Mouse (Mus musculus) ES-E14 (cell line): Measurements from ENCODE around the gene Olfr983. TPM values are rescaled to one million over a fixed set of nuclear protein-coding genes. Genes with fewer than 3 reads are reported as not detected.

Source experiments
- DNase-seq: peaks from one replicate; pipeline ENCODE4 v3.0.0-alpha.2; 2013; ENCODE audit warnings: low read depth, low spot score
- H3K27ac ChIP-seq: 2 replicates; pipeline ENCODE4 v1.5.1; 2012; ENCODE audit warnings: low read depth, mild to moderate bottlenecking, low read length, moderate library complexity, mixed read lengths; ENCODE audit not compliant: poor library complexity, insufficient read depth, severe bottlenecking
- H3K36me3 ChIP-seq: 2 replicates; pipeline ENCODE4 v1.6.1; 2012; ENCODE audit warnings: mild to moderate bottlenecking, low read length, moderate library complexity, mixed read lengths; ENCODE audit not compliant: control insufficient read depth, poor library complexity, insufficient read depth, severe bottlenecking
- H3K4me1 ChIP-seq, 2 experiments: fragments of 150-350 bp in 1 of 2; sonication (generic) in 1 of 2; 2 replicates each; pipeline ENCODE4 v1.6.1; 2012; ENCODE audit warnings: low read length in 2 of 2, mild to moderate bottlenecking in 1 of 2, mixed read lengths in 1 of 2; ENCODE audit not compliant: control insufficient read depth in 2 of 2, insufficient read depth in 2 of 2, poor library complexity in 1 of 2
- H3K4me3 ChIP-seq, 2 experiments: fragments of 150-350 bp in 1 of 2; sonication (generic) in 1 of 2; 2 replicates each; pipeline ENCODE4 v1.5.1; 2012; ENCODE audit warnings: low read length in 2 of 2, low read depth in 1 of 2, mild to moderate bottlenecking in 1 of 2, mixed read lengths in 1 of 2; ENCODE audit not compliant: insufficient read depth in 1 of 2, poor library complexity in 1 of 2, severe bottlenecking in 1 of 2
- H3K9ac ChIP-seq: 2 replicates; pipeline ENCODE4 v1.6.1; 2012; ENCODE audit warnings: low read depth, mild to moderate bottlenecking, low read length, mixed read lengths; ENCODE audit not compliant: poor library complexity, insufficient read depth, severe bottlenecking
- H3K9me3 ChIP-seq: fragments of 150-350 bp; sonication (generic); 2 replicates; pipeline ENCODE4 v1.6.1; 2012; ENCODE audit warnings: low read depth, mild to moderate bottlenecking, low read length; ENCODE audit not compliant: control insufficient read depth, insufficient read depth
- CHD2 ChIP-seq: IDR thresholded peaks from 2 replicates; pipeline ENCODE4 v1.6.1; 2014; ENCODE audit warnings: mild to moderate bottlenecking, low read depth, low read length, inconsistent platforms
- HCFC1 ChIP-seq: IDR thresholded peaks from 2 replicates; pipeline ENCODE4 v1.6.1; 2012; ENCODE audit warnings: low read length, inconsistent platforms, borderline replicate concordance; ENCODE audit not compliant: insufficient read depth
- MAFK ChIP-seq: IDR thresholded peaks from 2 replicates; pipeline ENCODE4 v1.6.1; 2014; ENCODE audit warnings: mild to moderate bottlenecking, low read depth, low read length, inconsistent platforms; ENCODE audit not compliant: insufficient read depth
- ZC3H11A ChIP-seq: IDR thresholded peaks from 2 replicates; pipeline ENCODE4 v1.6.1; 2012; ENCODE audit warnings: low read depth, mild to moderate bottlenecking, inconsistent platforms, low read length, borderline replicate concordance
- ZNF384 ChIP-seq: IDR thresholded peaks from 2 replicates; pipeline ENCODE4 v1.6.1; 2012; ENCODE audit warnings: low read depth, low read length, inconsistent platforms
- in situ Hi-C, 2 experiments: fragments of 600-800 bp; cut with MboI; formaldehyde crosslinking; loops; one replicate each; pipeline ENCODE4 v1.15.1; 2025; ENCODE audit warnings: low sequenced_read_pairs in 2 of 2, inconsistent platforms in 1 of 2; ENCODE audit not compliant: unreplicated experiment in 2 of 2
- total RNA-seq: library from RNA; depleted of rRNA; stranded (reverse); fragments of 300-350 nt; gene quantifications from 2 replicates; pipeline ENCODE4 v1.2.3, GENCODE M21; 2012

Olfr983 gene
- total RNA-seq, 1 experiment, result 0.13 TPM

DNA sequence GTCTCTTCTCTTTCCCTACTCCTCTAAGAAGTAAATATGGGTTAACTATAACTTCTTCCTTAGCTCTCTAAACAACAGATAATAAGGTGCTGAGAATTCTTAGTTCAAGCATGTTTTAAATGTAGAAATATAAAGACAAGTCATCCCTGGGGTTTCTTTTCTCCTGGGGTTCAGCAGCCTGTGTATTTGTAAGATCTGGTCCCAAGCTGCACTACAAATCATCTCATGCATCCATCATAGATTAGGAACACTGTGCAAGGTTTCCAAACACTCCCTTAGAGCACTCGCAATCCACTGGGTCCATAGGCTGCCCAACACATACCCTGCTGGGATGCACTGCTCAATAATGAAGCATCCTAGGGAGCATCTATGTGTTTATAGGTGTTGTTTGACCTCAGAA, 36.7 kb upstream of the Olfr983 start, which contains the start of gene Olfr985:
Gene Olfr985, minus strand, starts transcription at position 101 of the 400 bp plus-strand sequence.
- in situ Hi-C loops, result no loop called here
- TF ChIP-seq CHD2, result no peak
- TF ChIP-seq HCFC1, result no peak
- TF ChIP-seq ZC3H11A, result no peak
- TF ChIP-seq MAFK, result no peak
- TF ChIP-seq ZNF384, result no peak
- no peak within 1 kb of the TSS for H3K4me3 ChIP-seq
- no peaks in the 10 kb centered on the region for H3K4me1 ChIP-seq
- no peak within 1 kb of the TSS for H3K9ac ChIP-seq
- H3K36me3 ChIP-seq, result no peaks in the 10 kb centered on the region
- H3K9me3 ChIP-seq, result no peaks in the 10 kb centered on the region
- no peak within 1 kb of the TSS for H3K27ac ChIP-seq
- DNase-seq, result no peak

DNA sequence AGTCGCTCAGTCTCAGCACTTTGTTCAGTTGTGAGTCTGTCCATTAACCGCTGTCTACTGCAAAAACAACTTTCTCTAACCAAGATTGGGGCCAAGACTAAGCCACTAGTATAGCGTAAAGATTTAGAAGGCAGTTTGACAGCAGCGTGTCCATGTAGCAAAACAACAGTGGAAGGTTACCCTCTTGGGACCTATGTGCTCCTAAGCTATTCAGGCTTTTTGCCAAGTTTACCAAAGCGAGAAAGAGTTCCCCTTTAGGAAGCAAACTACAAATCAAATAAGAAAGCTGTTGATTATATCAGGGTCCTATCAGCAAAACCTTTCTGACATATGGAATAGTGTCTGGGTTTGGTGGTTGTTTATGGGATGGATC, 23.9 kb upstream of the Olfr983 start:
- in situ Hi-C loops, result no loop called here

DNA sequence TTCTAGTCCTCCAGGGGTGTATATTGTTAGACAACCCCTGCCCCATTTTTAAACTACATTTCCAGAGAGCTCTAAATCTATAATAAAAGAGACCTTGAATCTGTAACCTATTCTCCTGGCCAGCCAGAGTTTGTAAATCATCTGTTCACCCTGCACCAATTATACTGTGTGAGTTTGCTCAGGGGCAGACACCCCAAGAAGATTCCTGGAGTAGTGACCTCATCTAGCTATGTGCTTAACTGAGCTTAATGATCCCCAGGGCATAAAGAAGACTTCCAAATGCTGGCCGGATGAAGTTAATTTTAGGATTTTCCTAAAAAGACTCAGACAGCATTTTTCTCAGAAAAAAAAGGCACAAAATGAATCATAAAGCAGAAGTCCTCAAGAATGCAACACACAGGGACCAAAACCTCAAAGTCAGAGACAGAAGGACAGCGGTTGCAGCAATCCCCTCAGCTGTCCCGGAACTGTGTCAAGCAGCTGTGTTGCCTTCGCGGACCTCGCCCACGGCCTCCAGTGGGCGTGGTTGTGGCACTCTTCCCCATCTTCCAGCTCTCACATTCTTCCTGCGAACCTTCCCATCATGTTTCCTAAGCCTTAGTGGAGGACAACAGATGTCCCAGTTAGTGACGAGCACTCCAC, 23.4 kb upstream of the Olfr983 start:
- Histone ChIP-seq H3K4me1 (no peaks in the 10 kb centered on the region), H3K4me3 (no peak overlapping the region), H3K27ac (no peak overlapping the region), H3K9me3 (no peaks in the 10 kb centered on the region), H3K9ac (no peak overlapping the region), H3K36me3 (no peaks in the 10 kb centered on the region)
- no peak for DNase-seq
- TF ChIP-seq CHD2 (no peak), ZC3H11A (no peak), MAFK (no peak), HCFC1 (no peak), ZNF384 (no peak)
- in situ Hi-C loops, result no loop called here

More for the DNA sequence above, 23.9 kb upstream of the Olfr983 start:
- no peak for DNase-seq
- Histone ChIP-seq H3K9me3 (no peaks in the 10 kb centered on the region), H3K4me1 (no peaks in the 10 kb centered on the region), H3K9ac (no peak overlapping the region), H3K4me3 (no peak overlapping the region), H3K27ac (no peak overlapping the region), H3K36me3 (no peaks in the 10 kb centered on the region)
- no peak for TF ChIP-seq MAFK
- no peak for TF ChIP-seq CHD2
- no peak for TF ChIP-seq ZC3H11A
- no peak for TF ChIP-seq HCFC1
- no peak for TF ChIP-seq ZNF384

DNA sequence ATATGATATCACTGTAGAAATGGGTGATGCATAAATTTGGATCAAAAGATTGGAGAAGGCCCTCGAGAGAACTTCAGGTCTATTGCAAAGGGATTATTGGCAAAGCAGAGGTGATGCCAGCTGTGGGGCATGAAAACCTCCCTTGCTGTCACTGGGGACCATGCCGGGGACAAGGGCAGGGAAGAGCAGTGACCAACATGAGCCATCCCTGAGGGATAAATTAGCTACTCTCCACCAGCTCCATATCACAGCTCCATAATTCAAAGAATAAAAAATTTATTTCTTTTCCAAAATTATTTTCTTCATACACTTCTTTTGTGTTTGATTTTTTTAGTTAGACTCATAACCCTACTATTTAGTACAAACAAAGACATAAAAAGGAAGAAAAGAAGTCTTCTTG, 20.7 kb upstream of the Olfr983 start, which contains the start of gene Olfr984:
Gene Olfr984, minus strand, starts transcription at position 101 of the 400 bp plus-strand sequence.
- TF ChIP-seq HCFC1 (no peak), CHD2 (no peak), ZNF384 (no peak), MAFK (no peak), ZC3H11A (no peak)
- Histone ChIP-seq H3K36me3 (no peaks in the 10 kb centered on the region), H3K4me3 (no peak within 1 kb of the TSS), H3K27ac (no peak within 1 kb of the TSS), H3K9me3 (no peaks in the 10 kb centered on the region), H3K4me1 (no peaks in the 10 kb centered on the region), H3K9ac (no peak within 1 kb of the TSS)
- in situ Hi-C loops, result no loop called here
- no peak for DNase-seq

GRCm38 (mm10) chr9:40094769-40095168, 1.4 kb upstream of the Olfr983 start:
- Histone ChIP-seq H3K4me3 (no peak overlapping the region), H3K27ac (no peak overlapping the region), H3K9ac (no peak overlapping the region), H3K4me1 (no peaks in the 10 kb centered on the region), H3K9me3 (no peaks in the 10 kb centered on the region), H3K36me3 (no peaks in the 10 kb centered on the region)
- no peak for TF ChIP-seq ZC3H11A
- TF ChIP-seq ZNF384, result no peak
- no peak for TF ChIP-seq MAFK
- TF ChIP-seq HCFC1, result no peak
- TF ChIP-seq CHD2, result no peak
- in situ Hi-C loops, result no loop called here
- no peak for DNase-seq
